Mouse (Mus musculus) myocyte (in vitro differentiated cells): ENCODE data around the gene Ttll10.

Experiments
- CEBPB ChIP-seq: IDR thresholded peaks from 2 replicates; pipeline ENCODE4 v1.6.1; 2011; ENCODE audit warnings: mild to moderate bottlenecking, moderate library complexity; ENCODE audit not compliant: poor library complexity, insufficient read depth, severe bottlenecking
- E2F4 ChIP-seq: IDR thresholded peaks from one replicate; pipeline ENCODE4 v1.6.1; 2011; ENCODE audit warnings: mild to moderate bottlenecking, control low read depth, moderate library complexity; ENCODE audit not compliant: insufficient read depth
- MAX ChIP-seq: IDR thresholded peaks from one replicate; pipeline ENCODE4 v1.6.1; 2011; ENCODE audit warnings: low read depth, mild to moderate bottlenecking, control low read depth
- MYOD1 ChIP-seq, 3 experiments: IDR thresholded peaks; one replicate each; pipeline ENCODE4 v1.6.1; 2011; ENCODE audit warnings: control low read depth in 2 of 3, low read depth in 2 of 3, mild to moderate bottlenecking in 2 of 3, moderate library complexity in 1 of 3; ENCODE audit not compliant: insufficient read length in 2 of 3, control insufficient read depth in 1 of 3
- POLR2A ChIP-seq: IDR thresholded peaks from one replicate; pipeline ENCODE4 v1.6.1; 2011; ENCODE audit warnings: low read depth, mild to moderate bottlenecking, control low read depth, moderate library complexity; ENCODE audit not compliant: insufficient read length
- REST ChIP-seq: IDR thresholded peaks from one replicate; pipeline ENCODE4 v1.6.1; 2011; ENCODE audit warnings: mild to moderate bottlenecking, control low read depth, moderate library complexity; ENCODE audit not compliant: insufficient read depth, insufficient read length
- TCF12 ChIP-seq: IDR thresholded peaks from one replicate; pipeline ENCODE4 v1.6.1; 2011; ENCODE audit warnings: mild to moderate bottlenecking, control low read depth; ENCODE audit not compliant: poor library complexity, insufficient read depth, severe bottlenecking
- USF1 ChIP-seq: IDR thresholded peaks from one replicate; pipeline ENCODE4 v1.6.1; 2011; ENCODE audit warnings: low read depth, mild to moderate bottlenecking, control low read depth, moderate library complexity

GRCm38 (mm10) chr4:156044754-156045153 is 14.5 kb downstream of the Ttll10 start:
- TF ChIP-seq CEBPB (no peak), E2F4 (no peak), MAX (no peak), REST (no peak), USF1 (no peak), MYOD1 (IDR thresholded peaks at IDR 0.05; ENCODE audit: control insufficient read depth in 1 of 3, insufficient read length in 2 of 3, low read depth in 2 of 3) (no peak), POLR2A (no peak), TCF12 (no peak)
